Mouse (Mus musculus) urinary bladder, postnatal 36 days (tissue): ENCODE measurements around the gene Pi16.

Source experiments
- DNase-seq, 2 experiments: peaks; one replicate each; pipeline ENCODE4 v3.0.0; 2022; ENCODE audit warnings: low spot score in 2 of 2, mixed read lengths in 1 of 2

The Pi16 gene

GRCm38 (mm10) chr17:29356882-29357281 is 39.4 kb downstream of the Pi16 start:
- DNase-seq: no peak

GRCm38 (mm10) chr17:29358928-29359327 is 41.4 kb downstream of the Pi16 start:
- DNase-seq: no peak

- DNase-seq: no peak
These were observed 43.3 kb downstream of the Pi16 start, which contains the start of gene Fgd2 for GRCm38 (mm10) chr17:29360761-29361221. TSS of gene Fgd2 (plus strand) at chr17:29360914.

- no peak for DNase-seq
These were observed 44.7 kb downstream of the Pi16 start for GRCm38 (mm10) chr17:29361982-29362691.

GRCm38 (mm10) chr17:29363109-29363508 is 45.6 kb downstream of the Pi16 start:
- no peak for DNase-seq

- DNase-seq: no peak
These were observed 47.7 kb downstream of the Pi16 start for GRCm38 (mm10) chr17:29365105-29365621.

- no peak for DNase-seq
These were observed 51.2 kb downstream of the Pi16 start for GRCm38 (mm10) chr17:29368726-29369125.

- DNase-seq: peak; percentile 89 to 91
These were observed 53.7 kb downstream of the Pi16 start for GRCm38 (mm10) chr17:29370984-29371723.

GRCm38 (mm10) chr17:29375871-29376270 is 58.4 kb downstream of the Pi16 start:
- peak; percentile 39 to 54 for DNase-seq

GRCm38 (mm10) chr17:29378056-29378455 is 60.6 kb downstream of the Pi16 start:
- no peak for DNase-seq
